Mouse (Mus musculus): ENCODE results near the gene Lifr. TPM values are rescaled to one million over a fixed set of nuclear protein-coding genes. Genes with fewer than 3 reads are reported as not detected.

The Lifr gene
- polyA plus RNA-seq, 1 experiment: not detected

DNA sequence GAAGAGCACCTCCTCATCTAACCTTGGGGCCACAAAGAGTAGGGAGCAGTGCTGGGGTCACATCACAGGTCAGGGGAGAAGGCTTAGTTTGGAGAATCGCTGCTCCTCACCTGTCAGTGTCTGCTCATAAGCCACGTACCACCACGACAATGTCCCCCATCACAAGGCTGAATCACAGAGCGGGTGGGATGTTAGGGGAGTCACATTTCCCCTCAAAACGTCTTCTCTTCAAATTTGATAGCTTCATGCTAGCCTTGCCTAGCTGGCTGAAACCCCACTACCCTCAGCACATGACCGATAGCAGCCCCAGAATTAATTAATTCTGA lies 126.8 kb downstream of the Lifr start:
- TF ChIP-seq GATA1 (IDR thresholded peaks at IDR 0.05; ENCODE audit: low read length): no peak

DNA sequence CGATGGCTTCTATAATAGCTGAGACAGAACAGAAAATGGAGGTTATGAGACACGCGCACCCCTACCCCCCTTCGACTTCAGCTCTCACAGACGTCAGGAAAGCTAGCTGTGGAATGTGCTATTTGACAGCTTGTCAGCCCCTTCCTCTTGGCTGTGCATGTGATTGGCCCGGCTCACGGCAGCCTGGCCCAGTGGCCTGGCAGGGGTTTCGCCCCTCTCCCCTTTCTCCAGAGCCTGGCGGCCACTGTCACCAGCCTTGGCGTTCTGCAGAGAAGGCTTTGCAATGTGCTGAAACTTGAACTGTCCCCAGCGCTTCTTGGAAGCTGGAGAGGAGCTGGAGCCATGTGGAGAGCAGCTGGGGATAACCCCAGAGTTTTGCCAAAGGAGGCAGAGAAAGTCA lies 132.4 kb downstream of the Lifr start:
- TF ChIP-seq GATA1 (IDR thresholded peaks at IDR 0.05; ENCODE audit: low read length): no peak

DNA sequence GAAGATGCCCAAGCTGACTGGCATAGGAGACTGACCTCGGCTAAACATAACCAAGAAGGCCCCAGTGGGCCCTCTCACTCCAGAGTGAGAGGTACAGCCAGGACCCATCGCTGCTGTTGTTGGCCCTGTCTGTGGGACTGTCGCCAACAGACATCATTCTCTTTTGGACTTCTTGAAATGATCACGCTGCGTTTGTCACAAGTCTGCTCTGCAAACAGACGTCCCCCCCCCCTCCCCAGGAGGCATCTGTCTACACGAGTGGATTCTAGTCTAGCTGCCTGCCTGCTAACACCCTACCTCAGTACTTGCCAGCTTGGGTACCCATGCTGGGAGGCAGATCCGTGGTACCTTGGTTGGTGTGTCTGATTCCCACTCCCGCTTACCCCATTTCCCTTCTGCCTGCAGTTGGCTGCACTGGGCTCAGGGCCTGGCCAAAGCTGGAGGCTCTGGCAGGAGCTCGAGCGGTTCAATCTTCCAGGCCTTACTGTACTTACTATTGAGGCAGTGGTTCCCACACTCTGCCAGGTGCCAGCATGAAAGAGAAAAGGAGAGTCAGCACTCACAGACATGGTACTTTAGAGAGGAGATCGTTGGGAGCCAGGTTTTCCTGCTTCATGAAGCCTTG lies 133.8 kb downstream of the Lifr start:
- TF ChIP-seq GATA1 (IDR thresholded peaks at IDR 0.05; ENCODE audit: low read length): no peak

DNA sequence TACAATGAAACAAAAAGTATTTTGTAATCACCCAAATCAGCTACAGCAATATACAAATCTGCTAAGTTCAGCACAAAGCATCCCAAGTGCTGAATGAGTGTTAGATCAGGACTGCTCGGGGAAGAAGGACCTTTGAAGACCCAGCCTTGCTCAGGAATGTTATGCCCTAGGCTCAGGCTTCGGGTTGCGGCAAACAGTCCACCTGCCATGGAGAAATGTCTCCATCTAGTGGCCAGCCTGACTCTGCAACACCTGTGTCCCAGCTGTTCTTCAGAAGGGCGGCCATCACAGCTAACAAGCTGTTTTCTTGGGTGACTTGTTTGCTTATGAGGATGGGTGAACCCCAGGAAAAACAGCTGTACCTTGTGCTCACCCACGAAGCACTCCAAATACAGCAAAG lies 135.8 kb downstream of the Lifr start:
- TF ChIP-seq GATA1 (IDR thresholded peaks at IDR 0.05; ENCODE audit: low read length): no peak

DNA sequence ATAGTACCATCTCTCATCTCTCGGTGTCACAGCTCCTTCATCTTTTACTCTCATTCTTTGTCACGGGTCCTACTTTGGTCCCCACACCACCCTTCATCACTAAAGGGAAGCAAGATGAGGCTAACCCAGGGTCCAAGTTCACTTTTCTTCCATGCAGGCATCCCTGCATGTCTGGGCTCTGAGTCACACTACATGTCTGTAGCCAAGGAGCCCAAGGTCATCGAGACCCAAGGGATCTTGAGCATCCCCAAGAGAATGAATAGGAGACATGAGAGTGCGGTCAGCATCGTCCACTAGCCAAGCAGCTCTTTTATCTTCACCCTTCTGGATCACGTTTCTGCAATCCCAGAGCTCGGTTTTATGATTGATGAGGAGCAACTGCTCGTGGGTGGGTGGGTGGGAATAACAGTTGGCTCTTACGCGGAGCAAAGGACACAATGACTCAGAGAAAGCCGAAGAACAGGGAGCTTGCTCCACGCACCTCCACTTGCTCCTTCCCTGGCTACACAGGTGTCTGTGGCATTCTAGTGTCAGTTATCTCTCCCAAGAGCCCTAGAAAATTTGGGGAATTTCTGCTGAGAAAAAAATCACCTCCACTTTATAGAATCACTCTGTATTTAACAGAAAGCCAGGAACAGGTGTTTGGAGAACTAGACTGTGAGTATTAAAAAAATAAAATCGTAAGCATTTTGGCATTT lies 143.1 kb downstream of the Lifr start:
- TF ChIP-seq GATA1 (IDR thresholded peaks at IDR 0.05; ENCODE audit: low read length): no peak

DNA sequence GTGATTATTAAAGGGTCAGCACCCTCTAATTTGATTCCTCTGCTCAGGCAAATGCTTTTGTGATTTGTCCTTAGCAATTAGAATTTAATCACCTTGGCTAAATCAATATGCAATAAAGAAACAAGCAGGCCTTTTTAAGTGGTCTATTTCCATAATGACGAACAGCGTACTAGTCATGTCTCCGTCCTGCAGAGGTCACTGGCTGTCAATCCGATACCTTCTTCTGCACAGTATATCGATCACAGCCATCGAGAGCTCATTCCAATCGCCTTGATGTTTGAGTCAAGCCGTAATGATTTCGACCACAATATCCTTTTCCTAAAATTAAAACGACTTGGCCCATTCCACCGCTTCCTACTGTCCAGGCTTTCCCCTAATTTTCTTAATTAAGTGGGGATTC lies 149.5 kb downstream of the Lifr start:
- no peak for TF ChIP-seq GATA1 (IDR thresholded peaks at IDR 0.05; ENCODE audit: low read length)

DNA sequence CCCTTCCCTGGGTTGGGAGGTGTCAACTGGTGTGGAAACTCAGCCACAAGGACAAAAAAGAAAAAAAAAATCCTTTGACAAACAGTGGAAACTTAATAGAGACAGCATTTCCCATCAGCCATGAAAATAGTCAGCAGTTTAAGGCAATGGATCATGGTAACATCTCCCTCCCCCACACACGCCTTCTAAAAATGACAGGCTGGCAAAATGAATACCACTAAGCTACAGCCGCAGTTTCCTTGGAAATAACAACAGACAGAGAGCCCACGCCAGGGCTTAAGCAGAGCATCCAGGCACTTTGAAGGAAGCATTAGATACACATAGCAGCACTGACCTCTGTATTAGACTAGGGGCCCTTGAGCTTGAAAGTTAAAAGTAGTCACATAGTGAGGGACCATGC lies 150.5 kb downstream of the Lifr start:
- TF ChIP-seq GATA1 (IDR thresholded peaks at IDR 0.05; ENCODE audit: low read length): no peak

DNA sequence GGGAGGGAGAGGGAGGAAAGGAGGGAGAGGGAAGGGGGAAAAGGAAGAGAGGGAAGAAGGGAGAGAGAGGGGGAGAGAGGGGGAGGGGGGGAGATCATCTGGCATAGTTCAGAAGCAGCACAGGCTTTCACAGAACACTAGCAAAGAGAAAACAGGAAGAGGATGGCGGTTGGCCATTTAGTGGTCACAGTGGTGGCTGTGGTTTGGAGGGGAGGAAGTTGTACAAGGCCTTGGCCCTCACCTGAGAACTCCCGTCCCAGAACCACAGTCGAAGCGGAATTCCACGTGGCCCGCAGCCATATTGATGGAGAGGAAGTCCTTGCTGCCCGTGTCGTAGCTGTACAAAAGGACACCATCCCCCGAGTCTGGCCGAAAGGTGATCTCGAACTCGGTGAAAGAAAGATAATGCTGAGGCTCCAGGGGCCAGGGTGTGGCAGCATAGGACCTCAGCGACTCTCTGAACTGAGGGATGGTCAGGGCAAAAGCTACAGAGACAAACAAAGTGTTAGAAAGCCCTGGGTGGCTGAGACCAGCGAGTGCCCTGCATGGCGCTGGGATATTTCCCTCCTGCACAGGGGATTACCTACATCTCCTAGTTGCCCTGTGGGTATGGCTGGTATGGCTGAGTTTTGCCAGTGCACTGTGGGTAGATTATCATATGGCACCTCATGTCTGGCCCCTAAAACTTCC lies 151.9 kb downstream of the Lifr start:
- TF ChIP-seq GATA1 (IDR thresholded peaks at IDR 0.05; ENCODE audit: low read length): no peak

Other genes with a start within 250 kb of the Lifr start
- not detected in 2 replicates for gene Osmr, start 215.6 kb upstream of the Lifr start, polyA plus RNA-seq (2012)

Measured in G1E-ER4 (cell line).